Mouse (Mus musculus) megakaryocyte-erythroid progenitor cell, adult 5-6 weeks (primary cell): Measurements from ENCODE around the gene Ola1. TPM values are rescaled to one million over a fixed set of nuclear protein-coding genes. Genes with fewer than 3 reads are reported as not detected.

Experiments
- ATAC-seq: replicated peaks from 2 replicates; pipeline ENCODE4 v1.8.0; 2016; ENCODE audit warnings: mild to moderate bottlenecking, inconsistent platforms; ENCODE audit not compliant: severe bottlenecking, poor library complexity, low FRiP score, low TSS enrichment
- total RNA-seq, 2 experiments: library from RNA; stranded (forward) in 1 of 2; stranded (reverse) in 1 of 2; fragments of 200-1000, 215-1000 nt in 1 of 2; fragments of >200 nt in 1 of 2; fragmentation: Nextera tagmentation in 1 of 2; gene quantifications; 2 replicates each; pipeline ENCODE4 v1.2.3; 2014 to 2017

Gene Ola1
- total RNA-seq, 2 experiments from 2014 or later: 126 to 149 TPM

GRCm38 (mm10) chr2:73160772-73161171 is 58.0 kb downstream of the Ola1 start:
- ATAC-seq: no peak

- ATAC-seq: no peak
These were observed 61.5 kb downstream of the Ola1 start for GRCm38 (mm10) chr2:73157202-73157601.

- no peak for ATAC-seq
These were observed 68.2 kb downstream of the Ola1 start for GRCm38 (mm10) chr2:73150526-73150925.

GRCm38 (mm10) chr2:73146111-73146510 is 72.6 kb downstream of the Ola1 start:
- ATAC-seq: no peak

- no peak for ATAC-seq
These were observed 75.0 kb downstream of the Ola1 start for GRCm38 (mm10) chr2:73143732-73144131.

GRCm38 (mm10) chr2:73142832-73143470 is 75.8 kb downstream of the Ola1 start:
- ATAC-seq: no peak

- peak; percentile 79 for ATAC-seq
These were observed 85.8 kb downstream of the Ola1 start for GRCm38 (mm10) chr2:73132897-73133296.

- ATAC-seq: no peak
These were observed 91.0 kb downstream of the Ola1 start for GRCm38 (mm10) chr2:73127686-73128085.

GRCm38 (mm10) chr2:73118781-73119180 is 99.9 kb downstream of the Ola1 start:
- ATAC-seq: no peak

- ATAC-seq: peak; percentile 59; the same call in 1 of the 2 replicates
These were observed 111.6 kb downstream of the Ola1 start for GRCm38 (mm10) chr2:73107089-73107488.

- ATAC-seq: no peak
These were observed 122.2 kb downstream of the Ola1 start for GRCm38 (mm10) chr2:73096491-73096890.

GRCm38 (mm10) chr2:73095300-73095699 is 123.4 kb downstream of the Ola1 start:
- no peak for ATAC-seq

- peak; percentile 97 for ATAC-seq
These were observed 125.7 kb downstream of the Ola1 start for GRCm38 (mm10) chr2:73093032-73093431.

- ATAC-seq: no peak
These were observed 127.4 kb downstream of the Ola1 start for GRCm38 (mm10) chr2:73091302-73091701.

GRCm38 (mm10) chr2:73087641-73088040 is 131.1 kb downstream of the Ola1 start:
- ATAC-seq: no peak

- ATAC-seq: 0 out of 2 replicates have a peak, but pooled peaks have one; percentile 42
These were observed 132.9 kb downstream of the Ola1 start for GRCm38 (mm10) chr2:73085669-73086304.

GRCm38 (mm10) chr2:73082476-73082875 is 136.2 kb downstream of the Ola1 start:
- ATAC-seq: no peak

- ATAC-seq: no peak
These were observed 136.9 kb downstream of the Ola1 start for GRCm38 (mm10) chr2:73081861-73082260.

- ATAC-seq: no peak
These were observed 138.6 kb downstream of the Ola1 start for GRCm38 (mm10) chr2:73080084-73080483.

- no peak for ATAC-seq
These were observed 139.4 kb downstream of the Ola1 start for GRCm38 (mm10) chr2:73079311-73079710.

- ATAC-seq: peak; percentile 49; the same call in 1 of the 2 replicates
These were observed 144.8 kb downstream of the Ola1 start for GRCm38 (mm10) chr2:73073811-73074472.
